Mouse (Mus musculus) MEL (cell line): ENCODE results near the gene Gm40193.

ENCODE experiments used
- CHD2 ChIP-seq: IDR thresholded peaks from 2 replicates; pipeline ENCODE4 v1.6.1; 2011; ENCODE audit warnings: low read length, improper control_type of control experiment
- CTCF ChIP-seq, 3 experiments: IDR thresholded peaks in 2 of 3; conservative IDR thresholded peaks in 1 of 3; 2 replicates each; pipeline ENCODE4 v1.5.1; 2011 to 2012; ENCODE audit warnings: low read length in 3 of 3, low read depth in 2 of 3, mild to moderate bottlenecking in 2 of 3, improper control_type of control experiment in 1 of 3, inconsistent platforms in 1 of 3, mixed read lengths in 1 of 3, moderate library complexity in 1 of 3; ENCODE audit not compliant: control insufficient read depth in 1 of 3, insufficient read depth in 1 of 3, poor library complexity in 1 of 3, severe bottlenecking in 1 of 3
- EP300 ChIP-seq, 2 experiments: IDR thresholded peaks; 2 replicates each; pipeline ENCODE4 v1.6.1; 2011; ENCODE audit warnings: improper control_type of control experiment in 2 of 2, low read length in 2 of 2, low read depth in 1 of 2, mild to moderate bottlenecking in 1 of 2
- KAT2A ChIP-seq: conservative IDR thresholded peaks from 2 replicates; pipeline ENCODE4 v1.6.1; 2012; ENCODE audit warnings: low read depth, low read length, improper control_type of control experiment, inconsistent platforms
- MEF2A ChIP-seq: IDR thresholded peaks from 2 replicates; pipeline ENCODE4 v1.6.1; 2014; ENCODE audit warnings: low read depth, mild to moderate bottlenecking, inconsistent platforms, low read length, improper control_type of control experiment; ENCODE audit not compliant: poor library complexity, insufficient replicate concordance, severe bottlenecking; ENCODE audit errors: extremely low read depth
- RCOR1 ChIP-seq: IDR thresholded peaks from 2 replicates; pipeline ENCODE4 v1.6.1; 2012; ENCODE audit warnings: low read depth, mild to moderate bottlenecking, inconsistent platforms, low read length, improper control_type of control experiment
- USF1 ChIP-seq: IDR thresholded peaks from 2 replicates; pipeline ENCODE4 v1.6.1; 2014; ENCODE audit warnings: low read depth, mild to moderate bottlenecking, inconsistent platforms, low read length, improper control_type of control experiment, moderate library complexity
- ZKSCAN1 ChIP-seq: IDR thresholded peaks from 2 replicates; pipeline ENCODE4 v1.6.1; 2012; ENCODE audit warnings: low read depth, mild to moderate bottlenecking, inconsistent platforms, low read length, improper control_type of control experiment, moderate library complexity

- TF ChIP-seq MEF2A (no peak), CTCF (IDR thresholded peaks at IDR 0.05 in 2 of 3, conservative IDR thresholded peaks at IDR 0.05 in 1 of 3; ENCODE audit: control insufficient read depth in 1 of 3, insufficient read depth in 1 of 3, low read depth in 2 of 3, low read length in 3 of 3, poor library complexity in 1 of 3, severe bottlenecking in 1 of 3) (no peak), ZKSCAN1 (no peak), EP300 (IDR thresholded peaks at IDR 0.05; ENCODE audit: low read depth in 1 of 2, low read length in 2 of 2) (no peak), USF1 (no peak), KAT2A (no peak), CHD2 (no peak), RCOR1 (no peak)
These were observed 31.6 kb upstream of the Gm40193 start for GRCm38 (mm10) chr11:70564276-70564873.
